In genomic region chr12:107888049-107888448, GRCm38 (mm10) we compare ENCODE assay signal across 20 mouse cellular contexts.
DNase-seq lines count a peak whose midpoint lies in the region; ATAC-seq lines count a peak whose summit lies in the region.
"Had no signal": no experiment of that assay in that cellular context is flagged by ENCODE, and none has a peak within 500 bp of the region (broad histone marks: within the 10 kb centered on the region; RNA-seq: fewer than 3 reads in every experiment).

No protein-coding gene starts in this region.

- no peaks in the 10 kb centered on the region for H3K36me3 ChIP-seq in hindbrain, embryonic 10.5 days
- no peaks in the 10 kb centered on the region for H3K36me3 ChIP-seq in hindbrain, embryonic 12.5 days
- H3K36me3 ChIP-seq in limb, embryonic 10.5 days, result no peaks in the 10 kb centered on the region
- H3K36me3 ChIP-seq in stomach, embryonic 16.5 days (ENCODE audit: control insufficient read depth, insufficient read depth, low read length), result no peaks in the 10 kb centered on the region
- no peaks in the 10 kb centered on the region for H3K36me3 ChIP-seq in heart, embryonic 11.5 days (ENCODE audit: control insufficient read depth, insufficient read depth, low read length)
- H3K36me3 ChIP-seq: hindbrain, embryonic 15.5 days had no signal

- H3K4me3 ChIP-seq in hindbrain, embryonic 10.5 days, result no peak overlapping the region
- H3K4me3 ChIP-seq in hindbrain, embryonic 12.5 days, result no peak overlapping the region
- no peak overlapping the region for H3K4me3 ChIP-seq in limb, embryonic 10.5 days
- H3K4me3 ChIP-seq in stomach, embryonic 16.5 days (replicated peaks; ENCODE audit: low read length), result no peak overlapping the region
- no peak overlapping the region for H3K4me3 ChIP-seq in heart, embryonic 11.5 days (ENCODE audit: low read depth, low read length)
- H3K4me3 ChIP-seq: heart, adult 2 months; hindbrain, embryonic 15.5 days had no signal

- H3K9ac ChIP-seq in hindbrain, embryonic 12.5 days, result no peak overlapping the region
- no peak overlapping the region; the same call in 1 of the 2 replicates for H3K9ac ChIP-seq in stomach, embryonic 16.5 days (ENCODE audit: low read length)
- no peak overlapping the region for H3K9ac ChIP-seq in heart, embryonic 11.5 days (ENCODE audit: low read depth, low read length)
- H3K9ac ChIP-seq: forebrain, postnatal 0 days; hindbrain, embryonic 15.5 days; liver, postnatal 0 days had no signal

- no peaks in the 10 kb centered on the region for H3K9me3 ChIP-seq in hindbrain, embryonic 10.5 days
- no peaks in the 10 kb centered on the region for H3K9me3 ChIP-seq in hindbrain, embryonic 12.5 days (replicated peaks)
- H3K9me3 ChIP-seq in limb, embryonic 10.5 days (replicated peaks), result no peaks in the 10 kb centered on the region
- H3K9me3 ChIP-seq in stomach, embryonic 16.5 days (replicated peaks; ENCODE audit: control insufficient read depth, low read length), result no peaks in the 10 kb centered on the region
- H3K9me3 ChIP-seq in heart, embryonic 11.5 days (replicated peaks; ENCODE audit: control insufficient read depth, low read length), result no peaks in the 10 kb centered on the region
- H3K9me3 ChIP-seq: hindbrain, embryonic 15.5 days had no signal

- 79% methylated on average over 5 of the region's 5 CpGs for WGBS in hindbrain, embryonic 10.5 days
- 81% methylated on average over 5 of the region's 5 CpGs for WGBS in hindbrain, embryonic 12.5 days
- 69% methylated on average over 5 of the region's 5 CpGs for WGBS in limb, embryonic 10.5 days
- WGBS in stomach, embryonic 16.5 days, result 53% methylated on average over 5 of the region's 5 CpGs
- WGBS in heart, embryonic 11.5 days (ENCODE audit: insufficient replicate concordance), result 54% methylated on average over 5 of the region's 5 CpGs

- no peak overlapping the region for H3K4me2 ChIP-seq in hindbrain, embryonic 12.5 days (replicated peaks)
- H3K4me2 ChIP-seq in stomach, embryonic 16.5 days (ENCODE audit: low read depth, low read length), result no peak overlapping the region
- H3K4me2 ChIP-seq in heart, embryonic 11.5 days, result no peak overlapping the region
- H3K4me2 ChIP-seq: hindbrain, embryonic 15.5 days had no signal

- peaks cover 20% of the 10 kb centered on the region for H3K27me3 ChIP-seq in hindbrain, embryonic 10.5 days (ENCODE audit: insufficient read depth, poor library complexity, severe bottlenecking)
- no peaks in the 10 kb centered on the region for H3K27me3 ChIP-seq in hindbrain, embryonic 12.5 days
- H3K27me3 ChIP-seq in limb, embryonic 10.5 days (ENCODE audit: low read depth, poor library complexity, severe bottlenecking), result no peaks in the 10 kb centered on the region
- no peaks in the 10 kb centered on the region for H3K27me3 ChIP-seq in stomach, embryonic 16.5 days (ENCODE audit: control insufficient read depth, insufficient read depth, low read length)
- H3K27me3 ChIP-seq in heart, embryonic 11.5 days (ENCODE audit: control insufficient read depth, insufficient read depth, low read length), result no peaks in the 10 kb centered on the region
- H3K27me3 ChIP-seq: hindbrain, embryonic 15.5 days had no signal

- no peak for DNase-seq in hindbrain, embryonic 10.5 days (ENCODE audit: low spot score)
- DNase-seq in brain, adult 2 months (ENCODE audit: low read depth, low spot score), result peak; percentile 47
- DNase-seq in limb, embryonic 10.5 days (ENCODE audit: low spot score), result no peak
- no peak for DNase-seq in right cerebral cortex, postnatal 36 days (ENCODE audit: low spot score in 2 of 2)
- DNase-seq: adrenal gland, postnatal 10 days; cerebellum, adult 9-10 months; forebrain, postnatal 0 days; gastrocnemius, postnatal 25 days; heart, adult 2 months; heart, postnatal 36 days; kidney, adult 2 months; liver, postnatal 0 days; right cerebral cortex, postnatal 4 days had no signal

- H3K27ac ChIP-seq in hindbrain, embryonic 10.5 days, result 0 out of 2 replicates have a peak overlapping the region, but pooled peaks have one; percentile 53
- no peak overlapping the region for H3K27ac ChIP-seq in hindbrain, embryonic 12.5 days
- H3K27ac ChIP-seq in limb, embryonic 10.5 days, result peak overlapping the region; percentile 75
- H3K27ac ChIP-seq in stomach, embryonic 16.5 days (ENCODE audit: low read length), result peak overlapping the region; percentile 57
- no peak overlapping the region for H3K27ac ChIP-seq in heart, embryonic 11.5 days (ENCODE audit: low read depth, low read length)
- H3K27ac ChIP-seq: heart, adult 2 months; hindbrain, embryonic 15.5 days; kidney, postnatal 0 days; macrophage had no signal

- H3K4me1 ChIP-seq in hindbrain, embryonic 10.5 days (replicated peaks), result peaks cover 57% of the 10 kb centered on the region
- peaks cover 29% of the 10 kb centered on the region for H3K4me1 ChIP-seq in hindbrain, embryonic 12.5 days
- H3K4me1 ChIP-seq in limb, embryonic 10.5 days, result peaks cover 56% of the 10 kb centered on the region
- H3K4me1 ChIP-seq in stomach, embryonic 16.5 days (ENCODE audit: control insufficient read depth, insufficient read depth, low read length), result peaks cover 24% of the 10 kb centered on the region; the same call in 1 of the 2 replicates
- peaks cover 8% of the 10 kb centered on the region; the same call in 1 of the 2 replicates for H3K4me1 ChIP-seq in heart, embryonic 11.5 days (ENCODE audit: control insufficient read depth, insufficient read depth, low read length)
- H3K4me1 ChIP-seq: hindbrain, embryonic 15.5 days had no signal

- ATAC-seq in hindbrain, embryonic 12.5 days (ENCODE audit: low FRiP score), result no peak
- ATAC-seq in stomach, embryonic 16.5 days (ENCODE audit: insufficient read depth, low FRiP score), result peak; percentile 72; the same call in 1 of the 2 replicates
- no peak for ATAC-seq in heart, embryonic 11.5 days (replicated peaks; ENCODE audit: insufficient number of reproducible peaks, low FRiP score, low TSS enrichment)
- ATAC-seq: forebrain, postnatal 0 days; liver, postnatal 0 days; lung, postnatal 0 days had no signal

Comparison
In these comparisons a context has a peak if more than half of its experiments do, and no peak if none do; other contexts are left out.
1. H3K27ac ChIP-seq: peak in hindbrain, embryonic 10.5 days (single experiment), limb, embryonic 10.5 days (single experiment) and stomach, embryonic 16.5 days (single experiment); none in hindbrain, embryonic 12.5 days (single experiment) and heart, embryonic 11.5 days (single experiment).